Mouse (Mus musculus) C2C12 (cell line): ENCODE results near the gene Myo1b. TPM values are rescaled to one million over a fixed set of nuclear protein-coding genes. Genes with fewer than 3 reads are reported as not detected.

ENCODE experiments used
- H3K27me3 ChIP-seq: one replicate; pipeline ENCODE4 v1.6.1; 2011; ENCODE audit not compliant: control insufficient read depth, insufficient read depth, insufficient read length
- H3K36me3 ChIP-seq: one replicate; pipeline ENCODE4 v1.6.1; 2011; ENCODE audit not compliant: control insufficient read depth, insufficient read depth
- H3K4me3 ChIP-seq: one replicate; pipeline ENCODE4 v1.5.1; 2011; ENCODE audit warnings: mild to moderate bottlenecking, control low read depth; ENCODE audit not compliant: poor library complexity, insufficient read depth, severe bottlenecking
- H3K79me2 ChIP-seq: one replicate; pipeline ENCODE4 v1.6.1; 2011; ENCODE audit not compliant: control insufficient read depth, insufficient read depth
- H3K79me3 ChIP-seq: one replicate; pipeline ENCODE4 v1.6.1; 2011; ENCODE audit warnings: low read depth, control low read depth
- H3ac ChIP-seq: one replicate; pipeline ENCODE3; 2011; ENCODE audit warnings: low read depth; ENCODE audit not compliant: control insufficient read depth, insufficient read length
- CEBPB ChIP-seq: IDR thresholded peaks from one replicate; pipeline ENCODE4 v1.6.1; 2011; ENCODE audit warnings: low read depth, mild to moderate bottlenecking, control low read depth, moderate library complexity
- CTCF ChIP-seq: IDR thresholded peaks from one replicate; pipeline ENCODE4 v1.5.1; 2011; ENCODE audit not compliant: control insufficient read depth, insufficient read depth, insufficient read length
- FOSL1 ChIP-seq: IDR thresholded peaks from one replicate; pipeline ENCODE4 v1.8.0; 2011; ENCODE audit warnings: mild to moderate bottlenecking, low read length; ENCODE audit not compliant: poor library complexity, insufficient read depth, severe bottlenecking
- MAX ChIP-seq: IDR thresholded peaks from one replicate; pipeline ENCODE4 v1.6.1; 2011; ENCODE audit warnings: mild to moderate bottlenecking, control low read depth
- MYOD1 ChIP-seq: IDR thresholded peaks from one replicate; pipeline ENCODE4 v1.6.1; 2011; ENCODE audit warnings: low read depth; ENCODE audit not compliant: control insufficient read depth, insufficient read length
- MYOG ChIP-seq: IDR thresholded peaks from one replicate; pipeline ENCODE4 v1.6.1; 2011; ENCODE audit not compliant: control insufficient read depth, insufficient read length; ENCODE audit errors: extremely low read depth
- USF1 ChIP-seq: IDR thresholded peaks from one replicate; pipeline ENCODE4 v1.6.1; 2011; ENCODE audit warnings: low read depth, mild to moderate bottlenecking, control low read depth, moderate library complexity
- polyA plus RNA-seq: library from polyadenylated mRNA; unstranded; fragments of >200 nt; fragmentation: generic; extraction: Trizol; gene quantifications from one replicate; pipeline ENCODE4 v1.2.1, GENCODE M21; 2012; ENCODE audit warnings: missing spikeins

The Myo1b gene
- polyA plus RNA-seq, 1 experiment = 2.9 TPM

DNA sequence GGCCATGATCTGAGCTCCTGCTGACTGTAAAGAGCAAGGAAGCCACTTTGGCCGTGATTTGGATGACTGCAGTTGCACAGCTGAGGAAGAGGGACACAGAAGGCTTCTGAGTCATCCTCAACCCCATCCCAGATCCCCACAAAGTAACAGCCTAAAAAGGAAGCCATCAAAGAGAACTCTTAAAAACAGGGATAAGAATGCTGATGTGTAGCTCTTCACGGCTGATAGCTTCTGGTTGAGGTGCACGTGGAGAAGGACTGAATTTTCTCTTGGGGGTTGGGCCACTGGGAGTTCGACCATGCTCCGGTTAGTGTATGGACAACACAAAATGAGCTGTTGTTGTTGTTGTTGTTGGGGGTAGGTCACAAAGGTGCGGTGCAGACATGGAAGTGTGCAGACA lies 181.2 kb downstream of the Myo1b start:
- Histone ChIP-seq H3K36me3 (no peaks in the 10 kb centered on the region), H3K4me3 (no peak overlapping the region), H3K27me3 (no peaks in the 10 kb centered on the region), H3K79me3 (no peaks in the 10 kb centered on the region), H3ac (no peak overlapping the region), H3K79me2 (no peaks in the 10 kb centered on the region)
- no peak for TF ChIP-seq MAX
- no peak for TF ChIP-seq CEBPB
- TF ChIP-seq MYOD1 = peak; percentile 3
- TF ChIP-seq CTCF = no peak

DNA sequence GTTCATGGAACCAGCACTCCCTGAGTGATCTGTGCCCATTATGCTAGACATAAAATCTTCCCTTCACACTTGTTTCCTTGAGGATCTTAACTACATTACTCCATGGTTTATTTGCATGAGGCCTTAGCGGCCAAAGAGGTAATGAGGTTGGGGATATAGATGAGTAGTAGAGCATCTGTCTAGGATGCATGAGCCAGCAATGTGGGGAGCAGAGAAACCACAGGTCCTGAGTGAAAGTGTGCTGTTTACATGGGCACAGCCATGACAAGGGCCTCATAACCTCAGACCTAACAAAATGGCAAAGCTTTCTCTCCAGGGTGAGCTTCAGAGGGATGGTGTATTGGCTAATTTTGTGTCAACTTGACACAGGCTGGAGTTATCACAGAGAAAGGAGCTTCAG lies 186.5 kb downstream of the Myo1b start:
- Histone ChIP-seq H3K36me3 (no peaks in the 10 kb centered on the region), H3K27me3 (no peaks in the 10 kb centered on the region)
- TF ChIP-seq USF1 (no peak), MYOD1 (no peak), FOSL1 (no peak), CTCF (no peak), MYOG (no peak), MAX (no peak), CEBPB (no peak)

DNA sequence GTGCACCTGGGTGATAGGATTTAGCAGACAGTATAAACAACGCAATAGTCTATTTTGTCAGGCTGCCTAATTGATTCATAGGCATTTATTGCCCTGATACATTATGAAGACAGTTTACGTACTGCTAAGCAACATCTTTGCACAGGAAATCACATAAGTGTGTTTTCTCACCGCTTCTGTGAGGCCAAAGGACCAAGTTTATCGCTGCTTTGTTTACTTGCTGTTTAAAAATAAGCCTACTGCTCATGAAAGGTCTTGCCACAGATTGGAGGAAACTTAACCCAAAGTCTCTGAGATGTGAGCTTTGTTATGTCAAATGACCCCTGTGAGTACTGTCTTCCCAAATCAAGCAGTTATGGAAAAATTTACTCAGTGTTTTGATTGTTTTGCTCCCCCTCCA lies 187.1 kb downstream of the Myo1b start:
- no peaks in the 10 kb centered on the region for H3K36me3 ChIP-seq
- no peak for TF ChIP-seq USF1
- no peak overlapping the region for H3ac ChIP-seq
- no peaks in the 10 kb centered on the region for H3K27me3 ChIP-seq
- no peaks in the 10 kb centered on the region for H3K79me3 ChIP-seq
- H3K79me2 ChIP-seq = no peaks in the 10 kb centered on the region
- H3K4me3 ChIP-seq = no peak overlapping the region

More for the DNA sequence above, 186.5 kb downstream of the Myo1b start:
- H3K79me3 ChIP-seq = no peaks in the 10 kb centered on the region
- H3K4me3 ChIP-seq = no peak overlapping the region
- H3K79me2 ChIP-seq = no peaks in the 10 kb centered on the region
- H3ac ChIP-seq = no peak overlapping the region

DNA sequence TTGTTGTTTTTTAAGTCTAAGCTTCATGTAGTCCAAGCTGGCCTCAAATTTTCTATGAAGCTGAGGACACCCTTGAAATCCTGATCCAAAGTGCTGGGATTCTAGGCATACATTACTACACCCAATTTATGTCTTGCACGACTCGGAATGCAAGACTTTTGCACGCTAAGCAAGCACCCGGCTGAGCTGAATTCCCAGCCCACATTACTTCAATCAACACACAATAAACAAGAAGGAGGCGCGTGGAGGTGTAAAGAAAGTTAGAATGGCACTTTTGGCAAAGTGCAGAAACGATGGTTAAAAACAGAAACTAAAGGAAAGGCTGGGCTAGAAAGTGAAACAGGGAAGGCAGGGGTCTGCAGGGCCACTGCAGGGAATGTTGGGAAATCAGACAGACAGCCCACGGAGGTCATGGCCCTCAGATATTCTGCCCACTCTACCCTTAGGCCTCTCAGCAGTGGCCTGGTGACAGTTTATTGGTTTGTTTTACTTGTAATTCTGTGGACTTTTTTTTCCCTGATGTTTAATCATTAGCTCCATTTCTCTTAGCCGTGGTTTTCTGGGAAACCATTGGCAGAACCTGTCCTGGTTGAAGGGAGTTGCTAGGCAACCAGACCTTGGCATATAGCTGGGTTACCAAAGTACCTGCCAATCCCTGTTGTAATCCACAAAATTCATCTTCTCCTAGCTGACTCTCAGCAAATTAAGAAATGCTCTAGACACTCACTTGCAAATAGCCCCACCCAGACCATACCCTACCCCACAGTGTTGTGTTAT lies 195.8 kb downstream of the Myo1b start:
- TF ChIP-seq MYOD1 = no peak
- TF ChIP-seq CTCF = no peak
- TF ChIP-seq CEBPB = no peak
- TF ChIP-seq FOSL1 = no peak
- TF ChIP-seq MAX = no peak
- TF ChIP-seq USF1 = no peak
- TF ChIP-seq MYOG = no peak
- no peak overlapping the region for H3K4me3 ChIP-seq

DNA sequence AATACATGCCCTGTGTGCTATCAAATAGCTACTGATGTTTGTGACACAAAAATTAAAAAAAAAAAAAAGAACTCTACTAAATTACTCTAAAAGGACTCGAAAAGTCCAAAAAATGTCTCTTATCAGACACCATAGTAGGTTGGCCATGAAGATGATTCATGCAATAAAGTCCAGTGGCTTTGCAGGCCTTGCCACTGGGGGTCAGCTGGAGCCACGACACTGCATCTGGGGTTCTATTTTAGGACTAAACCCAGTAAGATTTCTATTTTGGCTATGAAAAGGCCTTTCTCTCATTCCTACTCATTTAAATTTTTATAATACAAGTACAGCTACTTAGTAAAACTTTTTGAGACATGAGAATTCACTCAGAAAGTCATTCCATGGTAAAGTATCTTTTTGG lies 205.0 kb downstream of the Myo1b start:
- Histone ChIP-seq H3K27me3 (no peaks in the 10 kb centered on the region), H3ac (no peak overlapping the region), H3K79me2 (no peaks in the 10 kb centered on the region), H3K79me3 (no peaks in the 10 kb centered on the region), H3K4me3 (no peak overlapping the region), H3K36me3 (no peaks in the 10 kb centered on the region)
- TF ChIP-seq MAX (no peak), MYOG (no peak), CTCF (no peak), MYOD1 (no peak)

More for the DNA sequence above, 195.8 kb downstream of the Myo1b start:
- Histone ChIP-seq H3K36me3 (no peaks in the 10 kb centered on the region), H3ac (no peak overlapping the region), H3K79me3 (no peaks in the 10 kb centered on the region), H3K79me2 (no peaks in the 10 kb centered on the region), H3K27me3 (no peaks in the 10 kb centered on the region)

DNA sequence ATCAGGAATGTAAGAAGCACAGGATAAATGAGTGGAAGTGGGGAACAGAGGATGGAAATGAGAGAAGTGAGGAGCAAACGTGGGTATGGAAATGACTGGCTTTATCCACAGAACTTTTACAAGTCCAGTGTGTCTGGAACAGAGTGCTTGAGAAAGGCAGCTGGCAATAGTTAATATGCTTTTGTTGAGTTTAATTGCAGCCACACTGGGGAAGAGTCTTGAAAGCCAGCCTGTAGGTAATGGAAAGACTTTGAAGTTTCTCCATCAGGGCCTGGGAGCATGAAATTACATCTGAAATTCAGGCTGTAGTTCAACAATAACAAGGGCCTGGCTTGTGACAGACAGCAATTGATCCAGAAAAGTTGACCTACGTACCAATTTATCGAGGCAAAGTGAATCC lies 209.8 kb downstream of the Myo1b start:
- Histone ChIP-seq H3ac (no peak overlapping the region), H3K27me3 (no peaks in the 10 kb centered on the region), H3K79me2 (no peaks in the 10 kb centered on the region), H3K36me3 (no peaks in the 10 kb centered on the region), H3K4me3 (no peak overlapping the region), H3K79me3 (no peaks in the 10 kb centered on the region)
- TF ChIP-seq CTCF (no peak), MYOD1 (no peak), USF1 (no peak), MYOG (no peak), MAX (no peak), CEBPB (no peak), FOSL1 (no peak)
